ENCODE assay signal across 15 mouse cellular contexts in genomic region chr12:113417521-113417920, GRCm38 (mm10).
"Had no signal": no experiment of that assay in that cellular context is flagged by ENCODE, and none has a peak within 500 bp of the region (broad histone marks: within the 10 kb centered on the region; RNA-seq: fewer than 3 reads in every experiment).

No protein-coding gene starts in this region.

- H3K9ac ChIP-seq: lung, embryonic 15.5 days; midbrain, embryonic 13.5 days; midbrain, embryonic 15.5 days; neural tube, embryonic 12.5 days had no signal

- H3K9me3 ChIP-seq: lung, embryonic 15.5 days; midbrain, embryonic 15.5 days had no signal

- H3K27ac ChIP-seq: lung, embryonic 15.5 days; macrophage; midbrain, embryonic 13.5 days; midbrain, embryonic 15.5 days; neural tube, embryonic 12.5 days had no signal

- H3K4me1 ChIP-seq: lung, embryonic 15.5 days; megakaryocyte, embryonic 14.5 days; midbrain, embryonic 13.5 days; midbrain, embryonic 15.5 days; neural tube, embryonic 12.5 days had no signal

- H3K4me2 ChIP-seq: lung, embryonic 15.5 days; midbrain, embryonic 11.5 days; midbrain, embryonic 13.5 days; midbrain, embryonic 15.5 days; neural tube, embryonic 12.5 days had no signal

- H3K27me3 ChIP-seq: lung, embryonic 15.5 days; midbrain, embryonic 13.5 days; midbrain, embryonic 15.5 days; neural tube, embryonic 12.5 days had no signal

- H3K36me3 ChIP-seq: lung, embryonic 15.5 days; midbrain, embryonic 13.5 days; midbrain, embryonic 15.5 days; neural tube, embryonic 12.5 days had no signal

- H3K4me3 ChIP-seq: lung, embryonic 15.5 days; megakaryocyte, embryonic 14.5 days; midbrain, embryonic 13.5 days; midbrain, embryonic 15.5 days; neural tube, embryonic 12.5 days had no signal

- DNase-seq: lung, adult 2 months; lung, postnatal 14 days; lung, postnatal 36 days; right cerebral cortex, postnatal 14 days; thymus, adult 2 months; thymus, postnatal 25 days; thymus, postnatal 4 days had no signal

- ATAC-seq: lung, postnatal 0 days; midbrain, embryonic 13.5 days; midbrain, embryonic 15.5 days had no signal
